Mouse (Mus musculus) hematopoietic stem cell, adult 5-6 weeks (primary cell): Measurements from ENCODE around the gene Mb. TPM values are rescaled to one million over a fixed set of nuclear protein-coding genes. Genes with fewer than 3 reads are reported as not detected.
"Not testable (repeated sequence)": the region's sequence is repeated elsewhere in the genome, so short reads cannot be mapped to it uniquely, and the experiment has no call there.

Experiments used
- ATAC-seq, 2 experiments: fragments of 125-278 bp in 1 of 2; replicated peaks in 1 of 2; 2 replicates each; pipeline ENCODE4 v1.8.0; 2016 to 2017; ENCODE audit warnings: inconsistent platforms in 2 of 2, mild to moderate bottlenecking in 2 of 2, moderate number of reproducible peaks in 2 of 2, low read depth in 1 of 2, moderate TSS enrichment in 1 of 2; ENCODE audit not compliant: low FRiP score in 2 of 2, poor library complexity in 2 of 2, severe bottlenecking in 2 of 2, insufficient read depth in 1 of 2, low TSS enrichment in 1 of 2
- total RNA-seq: library from RNA; stranded (forward); fragments of 172-1452, 232-1000 nt; gene quantifications from 2 replicates; pipeline ENCODE4 v1.2.3, GENCODE M21; 2017

Gene Mb
- total RNA-seq, 1 experiment from 2014 or later, result not detected

DNA sequence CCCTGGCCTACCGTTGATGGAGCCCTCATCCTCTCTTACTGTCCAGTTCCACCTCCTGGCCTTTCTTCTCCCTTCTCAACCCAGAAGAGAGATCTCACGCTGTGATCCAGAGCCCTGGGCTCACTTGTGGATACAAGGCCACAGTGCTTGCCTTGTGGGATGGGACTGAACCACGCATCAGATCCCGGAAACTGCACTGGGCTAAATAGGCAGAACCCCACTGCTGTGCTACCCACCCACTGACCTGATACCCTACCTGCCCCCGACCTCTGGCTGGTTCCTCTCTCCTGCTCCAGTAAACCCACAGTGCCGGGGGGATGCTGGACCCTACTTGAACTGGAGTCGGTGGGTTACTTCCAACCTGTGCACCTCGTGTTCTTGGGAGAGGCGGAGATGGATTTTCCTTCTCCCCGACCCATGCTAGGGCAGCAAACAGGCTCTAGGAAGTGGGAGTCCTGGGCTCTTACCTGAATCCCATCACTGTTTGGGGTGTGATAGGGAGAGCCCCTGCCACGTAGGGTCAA, 20.3 kb upstream of the Mb start:
- no peak for ATAC-seq

DNA sequence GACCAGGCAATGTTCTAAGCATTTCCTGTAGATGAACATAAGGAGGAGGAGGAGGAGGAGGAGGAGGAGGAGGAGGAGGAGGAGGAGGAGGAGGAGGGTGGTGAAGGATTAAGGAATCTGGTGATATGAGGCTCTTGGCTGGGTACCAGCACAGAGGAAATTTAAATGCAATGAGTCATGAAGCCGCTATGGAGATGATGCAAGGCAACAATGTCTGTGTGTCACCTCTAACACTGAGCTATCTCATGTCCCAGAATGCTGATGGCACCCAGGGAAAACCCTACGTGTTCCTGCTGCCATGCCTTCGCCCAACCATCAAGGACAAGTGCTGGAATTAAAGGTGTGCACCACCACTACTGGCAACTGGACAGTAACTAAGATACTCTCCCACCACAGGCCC, 18.5 kb upstream of the Mb start:
- no peak for ATAC-seq

DNA sequence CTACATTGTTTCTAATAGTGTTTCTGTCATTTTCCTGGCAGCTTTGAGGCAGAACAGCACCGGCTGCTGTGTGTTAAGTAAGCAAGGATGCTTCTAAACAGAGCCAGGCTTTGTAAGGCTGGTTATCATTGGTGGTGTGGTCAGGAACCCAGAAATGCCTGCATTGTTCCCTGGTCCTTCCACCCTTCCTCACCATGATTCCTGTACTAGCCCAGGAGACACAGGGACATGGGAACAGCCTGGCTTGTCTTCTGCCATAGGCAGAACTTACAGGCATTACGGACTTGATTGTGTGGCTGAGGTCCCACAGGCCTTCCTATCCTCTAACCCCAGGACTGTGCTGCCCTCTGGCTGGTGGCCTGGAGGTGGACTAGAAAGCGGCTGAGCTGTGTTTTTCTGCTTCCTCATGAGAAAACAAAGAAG, 18.0 kb upstream of the Mb start:
- ATAC-seq, result no peak

DNA sequence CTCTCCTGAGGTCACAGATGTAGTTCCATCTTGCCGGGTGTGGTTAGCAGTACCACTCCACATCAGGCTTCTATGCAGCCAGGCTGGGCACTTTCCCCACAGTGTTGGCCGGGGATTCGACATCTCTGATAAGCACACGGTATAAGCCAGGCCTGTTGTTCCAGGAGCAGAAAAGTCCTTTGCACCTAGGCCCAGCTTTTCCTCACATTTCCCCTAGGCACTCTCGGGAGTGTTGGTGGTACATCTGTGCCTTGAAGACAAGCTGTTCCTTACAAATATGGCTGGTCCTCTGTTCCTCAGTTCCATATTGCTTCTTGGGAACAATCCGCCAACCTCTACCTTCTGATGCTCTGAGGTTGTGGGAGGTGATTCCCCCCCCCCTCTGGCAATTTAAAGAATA, 15.8 kb upstream of the Mb start:
- no peak for ATAC-seq

DNA sequence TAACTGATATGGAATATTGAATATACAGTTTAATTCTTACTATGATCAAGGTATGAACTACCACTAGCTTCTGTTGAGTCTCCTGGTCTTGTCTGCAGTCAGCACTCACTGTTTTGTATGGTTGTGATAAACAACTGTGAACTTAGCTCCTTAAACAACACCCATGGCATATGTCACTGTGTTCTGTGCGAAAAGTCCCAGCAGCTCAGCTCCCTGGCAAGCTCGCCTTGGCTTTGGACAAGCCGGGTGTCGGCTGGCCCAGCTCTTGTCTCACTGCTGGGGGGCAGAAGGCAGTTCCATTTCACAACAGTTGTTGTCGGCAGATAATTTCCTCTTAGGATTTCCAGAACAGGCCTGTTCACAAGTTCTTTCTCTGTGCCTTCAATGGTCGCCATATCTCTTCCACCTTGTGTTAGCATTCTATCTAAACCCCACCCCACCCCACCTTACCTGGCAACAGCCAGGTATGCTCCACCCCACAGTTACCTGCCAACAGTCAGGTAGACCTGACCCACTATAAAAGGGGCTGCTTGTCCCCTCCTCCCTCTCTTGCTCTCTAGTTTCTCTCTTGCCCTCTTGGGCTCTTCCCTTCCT, 14.9 kb upstream of the Mb start:
- ATAC-seq, result no peak

DNA sequence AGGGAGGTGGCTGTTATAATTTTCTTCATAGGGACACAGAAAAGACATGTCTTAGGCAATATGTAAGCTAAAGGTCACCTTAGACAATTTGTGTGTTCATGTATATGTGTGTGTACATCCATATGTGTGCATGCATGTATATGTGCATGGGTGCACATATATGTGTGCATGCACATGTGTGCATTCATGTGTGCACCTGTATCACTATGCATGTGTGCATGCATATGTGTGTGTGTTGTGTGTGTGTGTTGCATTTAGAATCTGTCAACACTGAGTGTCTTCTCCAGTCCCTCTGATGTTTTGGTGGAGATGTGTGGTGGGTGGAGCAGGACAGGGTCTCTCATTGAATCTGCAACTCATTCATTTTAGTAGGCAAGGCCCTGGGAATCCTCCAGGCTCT, 12.3 kb upstream of the Mb start:
- no peak for ATAC-seq

DNA sequence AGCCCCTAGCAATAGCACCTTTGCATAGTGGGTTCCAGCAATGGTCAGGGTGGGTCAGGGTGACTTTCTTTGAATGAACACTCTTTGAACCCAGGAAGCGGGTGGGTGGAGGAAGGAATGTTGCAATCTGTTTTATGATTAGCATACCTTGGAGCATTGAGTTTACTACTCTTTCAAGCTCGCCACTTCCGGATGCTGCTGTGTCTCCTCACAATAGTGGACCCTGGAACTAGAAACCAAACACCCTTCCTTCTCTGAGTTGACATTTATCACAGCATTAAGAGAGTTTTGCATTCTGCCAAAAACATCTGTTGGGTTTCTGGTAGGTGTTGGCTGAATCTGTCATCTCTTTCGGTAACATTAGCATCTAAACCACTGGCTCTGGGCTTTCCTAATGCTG, 8.9 kb upstream of the Mb start:
- not testable (repeated sequence) for ATAC-seq

DNA sequence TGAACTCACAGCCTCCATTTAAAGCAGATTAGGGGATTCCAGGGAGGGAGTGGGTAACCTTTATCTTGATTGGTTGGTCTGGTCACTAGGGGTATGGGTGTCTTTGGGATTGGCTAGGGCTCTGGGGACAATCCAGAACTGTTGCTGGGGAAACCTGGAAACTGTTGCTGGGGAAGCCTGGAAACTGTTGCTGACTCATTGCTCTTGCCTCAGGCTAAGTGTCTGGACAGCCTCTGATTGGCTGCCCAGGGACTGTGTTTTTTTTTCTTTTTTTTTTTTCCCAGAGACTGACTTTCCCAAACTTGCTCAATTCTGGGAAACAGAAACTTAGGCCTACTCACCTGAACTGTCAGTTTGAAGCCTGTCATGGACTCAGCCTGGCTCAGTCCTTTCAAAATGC, 8.1 kb upstream of the Mb start:
- ATAC-seq, result no peak

DNA sequence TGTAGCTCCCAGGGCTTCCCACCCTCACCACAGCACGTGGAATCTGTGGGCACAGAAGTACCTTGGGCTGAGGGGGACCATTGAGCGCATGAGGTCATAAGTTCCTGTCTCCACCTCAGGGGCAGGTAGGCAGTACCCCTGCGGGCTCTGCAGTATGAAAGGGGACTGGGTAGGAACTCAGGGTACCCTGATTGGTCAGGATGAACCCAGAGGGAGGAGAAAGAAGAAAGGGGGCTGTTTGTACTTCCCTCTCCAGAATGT, 6.3 kb upstream of the Mb start:
- ATAC-seq, result no peak

DNA sequence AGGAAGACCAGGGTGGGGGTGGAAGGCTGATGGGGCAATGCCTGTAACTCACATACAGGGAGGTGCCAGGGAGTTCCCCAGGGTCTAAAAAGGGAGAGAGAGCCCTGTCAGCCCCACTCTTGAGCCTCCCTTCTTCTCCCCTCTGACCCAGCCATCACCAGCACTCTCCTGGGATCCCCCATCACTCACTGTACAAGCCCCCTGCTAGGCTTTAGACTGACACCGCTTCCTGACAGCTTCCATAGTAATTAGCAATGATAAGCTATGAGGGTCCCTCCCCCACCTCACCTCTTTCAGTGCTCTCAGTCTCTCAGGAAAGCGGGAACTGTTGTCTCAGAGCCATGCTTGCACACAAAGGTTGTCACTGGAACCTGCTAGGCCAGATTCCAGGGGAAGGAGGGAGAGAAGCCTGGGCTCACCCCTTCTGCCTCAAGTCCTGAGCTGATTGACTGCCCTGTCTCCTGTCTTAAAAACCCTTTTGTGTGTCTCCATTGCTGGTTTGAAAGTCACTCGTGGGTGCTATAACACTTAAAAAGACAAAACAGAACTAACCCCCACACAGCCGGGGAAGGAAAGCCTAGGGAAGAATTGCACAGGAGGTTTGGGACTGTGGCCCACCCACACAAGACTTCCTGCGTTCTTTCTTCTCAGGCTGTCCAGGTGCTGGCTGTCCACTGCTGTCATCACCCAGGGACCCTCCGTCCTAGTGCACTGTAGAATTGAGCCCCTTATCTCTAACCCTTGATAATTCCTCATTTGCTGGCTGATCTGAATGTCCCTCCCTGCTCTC, 5.7 kb upstream of the Mb start:
- no peak for ATAC-seq

DNA sequence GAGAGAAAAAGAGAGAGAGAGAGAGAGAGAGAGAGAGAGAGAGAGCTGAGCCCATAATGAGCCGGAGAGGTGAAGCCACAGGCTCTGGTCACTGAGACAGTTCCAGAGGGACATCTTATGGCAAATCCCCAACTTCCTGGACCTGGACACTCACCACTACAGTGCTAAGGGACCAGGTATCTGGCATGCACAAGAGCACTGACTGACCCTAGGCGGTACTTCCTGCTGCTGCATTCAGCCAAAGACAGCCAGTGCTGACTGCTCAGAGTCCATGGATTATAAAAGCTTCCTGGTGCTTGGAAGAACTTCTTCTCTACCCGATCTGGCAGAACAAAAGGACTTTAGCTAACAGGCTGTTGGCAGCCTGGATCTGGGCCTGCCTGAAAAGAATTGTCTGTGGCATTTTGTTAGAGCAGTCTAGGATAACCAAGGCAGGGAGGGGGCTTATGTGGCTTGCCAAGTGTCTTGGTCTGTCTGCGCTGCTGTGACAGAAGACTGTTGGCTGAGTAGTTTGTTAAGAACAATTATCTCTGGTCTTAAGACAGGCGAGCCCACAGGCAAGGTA, 4.2 kb upstream of the Mb start:
- ATAC-seq, result no peak

DNA sequence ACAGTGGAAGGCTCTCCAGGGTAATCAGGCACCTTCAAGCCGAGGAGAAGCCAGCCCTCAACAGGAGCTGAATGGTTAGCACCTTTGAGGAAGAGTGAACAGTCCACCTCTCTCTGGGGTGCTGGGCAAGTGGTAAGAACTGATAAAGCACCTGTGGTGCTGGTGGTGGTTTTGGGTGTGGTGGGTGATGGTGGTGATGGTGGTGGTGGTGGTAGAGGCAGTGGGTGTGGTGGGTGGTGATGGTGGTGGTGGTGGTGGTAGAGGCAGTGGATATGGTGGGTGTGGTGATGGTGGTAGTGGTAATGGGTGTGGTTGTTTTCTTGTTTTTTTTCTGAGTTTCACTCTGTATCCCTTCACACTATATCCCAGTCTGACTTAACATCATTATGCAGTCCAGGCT, 2.6 kb upstream of the Mb start:
- ATAC-seq, result no peak

DNA sequence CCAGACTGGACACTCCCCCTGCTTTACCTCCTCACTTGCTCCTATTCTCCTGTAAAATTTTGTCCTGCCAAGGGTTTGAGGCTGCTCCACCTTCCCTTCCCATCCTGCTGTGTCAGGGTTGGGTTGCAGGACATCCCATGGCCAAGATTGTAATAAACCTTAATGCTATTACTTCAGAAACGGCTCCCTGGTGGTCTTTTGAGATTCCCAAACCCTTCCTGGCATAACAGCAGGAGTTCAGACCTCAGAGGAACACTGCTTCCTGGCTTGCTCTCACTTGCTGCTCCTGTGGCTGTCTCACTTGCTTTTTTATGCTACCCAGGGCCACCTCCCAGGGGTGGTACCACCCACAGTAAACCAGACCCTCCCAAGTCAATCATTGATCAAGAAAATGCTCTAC, 1.7 kb upstream of the Mb start:
- no peak for ATAC-seq

DNA sequence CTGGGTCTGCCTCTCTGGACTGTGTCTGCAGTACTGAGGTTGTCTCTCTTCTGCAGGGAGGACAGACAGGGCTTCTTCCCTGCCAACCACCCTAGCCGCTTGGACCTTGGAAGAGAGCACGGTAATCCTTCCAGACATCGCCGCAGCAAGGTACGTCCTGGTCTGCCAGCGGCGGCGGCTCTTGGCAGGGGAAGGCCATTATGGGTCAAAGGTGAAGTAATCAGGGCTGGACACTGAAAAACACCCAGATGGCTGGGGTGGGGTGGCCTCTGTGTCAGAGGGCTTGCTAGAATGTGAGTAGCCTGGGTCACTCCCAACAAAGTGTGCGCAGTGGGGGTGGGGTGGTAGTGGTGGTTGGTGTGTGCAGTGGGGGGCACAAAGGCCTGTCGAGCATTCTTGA, 4.9 kb downstream of the Mb start:
- ATAC-seq, result no peak

DNA sequence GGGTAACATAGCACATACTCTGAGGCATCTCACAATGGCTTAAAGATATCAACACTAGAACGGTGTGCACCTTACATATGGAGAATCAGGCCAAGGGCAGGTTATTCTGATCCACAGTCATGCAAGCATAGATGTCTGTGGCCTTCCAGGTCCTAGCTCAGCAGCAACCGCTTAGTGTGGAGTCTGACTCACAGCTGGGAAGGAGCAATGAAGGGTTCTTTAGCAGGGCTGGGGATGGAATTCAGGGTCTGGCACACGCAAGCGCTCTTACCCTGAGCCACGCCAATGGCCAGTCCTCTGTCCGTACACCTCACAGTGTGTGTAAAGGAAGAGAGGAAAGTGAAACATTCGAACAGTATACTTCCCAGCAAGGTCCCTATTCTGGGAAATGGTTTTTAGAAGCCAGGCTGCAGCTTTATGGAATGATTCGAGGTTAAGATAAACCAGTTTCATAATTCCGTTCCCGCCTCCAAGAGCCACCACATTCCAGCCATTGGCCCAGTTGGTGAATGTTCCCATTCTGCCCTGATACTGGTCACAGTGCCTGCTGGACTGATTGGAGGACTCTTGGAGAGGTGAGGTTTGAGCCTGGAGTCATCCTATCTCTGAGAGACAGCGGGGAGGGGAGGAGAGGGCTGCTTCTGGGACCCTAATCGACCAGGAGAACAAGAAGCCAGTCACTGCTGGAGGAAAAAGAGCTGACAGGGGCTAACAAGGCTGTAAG, 5.7 kb downstream of the Mb start, which contains the start of gene Apol6:
Gene Apol6, plus strand, starts transcription at position 133 of the 724 bp plus-strand sequence.
- no peak for ATAC-seq

DNA sequence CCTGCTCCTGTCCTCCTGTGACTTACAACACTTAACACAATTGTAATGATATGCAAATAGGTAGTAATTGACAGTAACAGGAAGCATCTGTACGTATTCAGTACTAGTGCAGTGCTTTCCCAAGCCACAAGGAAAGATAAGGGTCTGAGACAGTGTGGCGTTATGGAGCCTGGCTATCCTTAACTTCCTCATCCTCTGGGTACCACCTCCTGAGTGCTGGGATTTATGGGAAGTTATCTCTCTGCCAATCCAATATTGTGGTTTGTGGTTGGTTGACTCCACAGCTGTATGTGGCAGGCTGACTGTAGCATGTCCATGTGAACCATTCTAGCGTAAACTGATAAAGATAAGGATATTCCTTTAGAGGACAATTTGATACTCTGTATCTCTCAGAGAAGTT, 9.7 kb downstream of the Mb start:
- ATAC-seq, result peak; percentile 37 to 64; a peak in 1 of 4 replicates

DNA sequence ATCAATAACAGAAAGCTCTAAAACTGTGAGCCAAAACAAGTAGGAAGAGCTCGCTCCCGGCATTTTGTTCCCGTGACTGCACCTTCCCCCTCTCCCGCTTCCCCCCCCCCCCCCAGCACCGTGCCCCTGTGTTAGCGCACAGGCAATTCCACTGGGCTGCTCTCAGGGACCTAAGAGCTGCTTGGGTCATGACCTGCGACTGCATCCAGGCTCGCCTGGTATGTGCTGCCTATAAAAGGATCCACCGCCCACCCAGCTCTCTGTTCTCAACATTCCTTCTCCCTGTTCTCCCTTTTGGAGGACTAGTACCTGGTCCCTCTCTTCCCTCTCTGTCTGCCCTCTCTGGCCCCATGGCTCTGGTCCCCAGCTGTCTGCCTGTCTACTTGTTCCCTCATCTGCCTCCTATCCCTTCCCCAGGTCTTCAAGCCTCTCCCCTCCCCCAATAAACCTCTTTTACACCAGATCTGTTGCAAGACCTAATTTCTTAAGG, 11.2 kb downstream of the Mb start:
- no peak for ATAC-seq
